Mouse (Mus musculus): Measurements from ENCODE around the gene Nqo1. TPM values are rescaled to one million over a fixed set of nuclear protein-coding genes. Genes with fewer than 3 reads are reported as not detected.
A peak's percentile ranks its signal among the peaks of the same experiment; 100 is the strongest.

The Nqo1 gene
- total and polyA plus RNA-seq, 3 experiments = 0.94 to 23.8 (median 1.9) TPM

- H3K79me2 ChIP-seq (replicated peaks; ENCODE audit: control insufficient read depth, extremely low read depth, insufficient read depth, poor library complexity, severe bottlenecking) = no peaks in the 10 kb centered on the region; the same call in 1 of the 2 replicates
- peak overlapping the region; percentile 77 for H3K4me2 ChIP-seq (ENCODE audit: insufficient read depth, low read depth, poor library complexity, severe bottlenecking)
- in situ Hi-C loops (cut with MboI; ENCODE audit: low pct_ligation_motif_present, low pct_unique_long_range_greater_than_20kb, low sequenced_read_pairs) (no loop called here), dilution Hi-C loops (cut with MboI; ENCODE audit: extremely low pct_ligation_motif_present, extremely low pct_unique_long_range_greater_than_20kb, low sequenced_read_pairs) (no loop called here)
- no peaks in the 10 kb centered on the region for H3K9me3 ChIP-seq (replicated peaks; ENCODE audit: low read length)
- peaks cover 13 to 37% of the 10 kb centered on the region in 2 experiments for H3K4me1 ChIP-seq (ENCODE audit: control insufficient read depth in 1 of 2, insufficient read depth in 2 of 2)
- H3K27me3 ChIP-seq (replicated peaks) = no peaks in the 10 kb centered on the region
- TF ChIP-seq UBTF (IDR thresholded peaks at IDR 0.05; ENCODE audit: low read depth, low read length) (no peak), JUND (conservative IDR thresholded peaks at IDR 0.05; ENCODE audit: low read depth, low read length) (no peak), EP300 (IDR thresholded peaks at IDR 0.05; ENCODE audit: low read length) (no peak), USF1 (IDR thresholded peaks at IDR 0.05; ENCODE audit: low read depth, low read length) (no peak), BHLHE40 (IDR thresholded peaks at IDR 0.05; ENCODE audit: low read depth, low read length) (peak; percentile 30; the same call in 1 of the 2 replicates), ZC3H11A (IDR thresholded peaks at IDR 0.05; ENCODE audit: low read depth, low read length) (no peak), ELF1 (IDR thresholded peaks at IDR 0.05; ENCODE audit: low read depth, low read length) (no peak), TCF12 (IDR thresholded peaks at IDR 0.05; ENCODE audit: low read depth, low read length) (0 out of 2 replicates have a peak, but pooled peaks have one; percentile 8), CHD1 (IDR thresholded peaks at IDR 0.05; ENCODE audit: low read depth, low read length) (no peak), ZMIZ1 (IDR thresholded peaks at IDR 0.05; ENCODE audit: low read depth, low read length) (no peak), CTCF (conservative IDR thresholded peaks at IDR 0.05 in 1 of 2, IDR thresholded peaks at IDR 0.05 in 1 of 2; ENCODE audit: low read depth in 2 of 2, low read length in 2 of 2) (no peak), RAD21 (IDR thresholded peaks at IDR 0.05; ENCODE audit: low read depth, low read length) (no peak), IRF4 (IDR thresholded peaks at IDR 0.05; ENCODE audit: low read depth, low read length) (no peak), USF2 (conservative IDR thresholded peaks at IDR 0.05; ENCODE audit: low read depth, low read length) (no peak)
- H3K4me3 ChIP-seq (replicated peaks in 1 of 3; ENCODE audit: low read depth in 2 of 3, low read length in 2 of 3, poor library complexity in 1 of 3) = no peak overlapping the region
- H3K9ac ChIP-seq (ENCODE audit: insufficient read depth, low read depth) = no peak overlapping the region
- H3K27ac ChIP-seq (ENCODE audit: insufficient read depth, low read depth) = peak overlapping the region; percentile 32; the same call in 1 of the 2 replicates
- DNase-seq (ENCODE audit: extremely low read depth) = no peak
- H3K36me3 ChIP-seq (replicated peaks in 1 of 2; ENCODE audit: control insufficient read depth in 1 of 2, insufficient read depth in 1 of 2, low read length in 1 of 2) = peaks cover 0 to 12% of the 10 kb centered on the region in 2 experiments
Observed at GRCm38 (mm10) chr8:107437711-107438110, 34.7 kb upstream of the Nqo1 start.

- H3K36me3 ChIP-seq (replicated peaks in 1 of 2; ENCODE audit: control insufficient read depth in 1 of 2, insufficient read depth in 1 of 2, low read length in 1 of 2) = peaks cover 0 to 11% of the 10 kb centered on the region in 2 experiments
- peaks cover 13 to 37% of the 10 kb centered on the region in 2 experiments for H3K4me1 ChIP-seq (ENCODE audit: control insufficient read depth in 1 of 2, insufficient read depth in 2 of 2)
- peak overlapping the region; percentile 87 to 92 (median 89) for H3K4me3 ChIP-seq (replicated peaks in 1 of 3; ENCODE audit: low read depth in 2 of 3, low read length in 2 of 3, poor library complexity in 1 of 3)
- peak overlapping the region; percentile 91 for H3K9ac ChIP-seq (ENCODE audit: insufficient read depth, low read depth)
- H3K27ac ChIP-seq (ENCODE audit: insufficient read depth, low read depth) = peak overlapping the region; percentile 65; the same call in 1 of the 2 replicates
- peak; percentile 55 for DNase-seq (ENCODE audit: extremely low read depth)
- dilution Hi-C loops (cut with MboI; ENCODE audit: extremely low pct_ligation_motif_present, extremely low pct_unique_long_range_greater_than_20kb, low sequenced_read_pairs) (no loop called here), in situ Hi-C loops (cut with MboI; ENCODE audit: low pct_ligation_motif_present, low pct_unique_long_range_greater_than_20kb, low sequenced_read_pairs) (no loop called here)
- H3K79me2 ChIP-seq (replicated peaks; ENCODE audit: control insufficient read depth, extremely low read depth, insufficient read depth, poor library complexity, severe bottlenecking) = no peaks in the 10 kb centered on the region; the same call in 1 of the 2 replicates
- H3K27me3 ChIP-seq (replicated peaks) = no peaks in the 10 kb centered on the region
- H3K9me3 ChIP-seq (replicated peaks; ENCODE audit: low read length) = no peaks in the 10 kb centered on the region
- H3K4me2 ChIP-seq (ENCODE audit: insufficient read depth, low read depth, poor library complexity, severe bottlenecking) = peak overlapping the region; percentile 77
- TF ChIP-seq IRF4 (IDR thresholded peaks at IDR 0.05; ENCODE audit: low read depth, low read length) = no peak
- peak; percentile 58; the same call in 1 of the 2 replicates for TF ChIP-seq ETS1 (conservative IDR thresholded peaks at IDR 0.05; ENCODE audit: low read depth, low read length)
- no peak for TF ChIP-seq MEF2A (IDR thresholded peaks at IDR 0.05; ENCODE audit: borderline replicate concordance, low read depth, low read length)
- no peak for TF ChIP-seq MAFK (IDR thresholded peaks at IDR 0.05; ENCODE audit: insufficient replicate concordance, low read length)
- TF ChIP-seq ZNF384 (IDR thresholded peaks at IDR 0.05; ENCODE audit: low read depth, low read length) = peak; percentile 78
- no peak for TF ChIP-seq CHD1 (IDR thresholded peaks at IDR 0.05; ENCODE audit: low read depth, low read length)
- TF ChIP-seq SMC3 (IDR thresholded peaks at IDR 0.05; ENCODE audit: low read depth, low read length) = no peak
- TF ChIP-seq POLR2AphosphoS2 (IDR thresholded peaks at IDR 0.05; ENCODE audit: low read depth, low read length) = no peak
- TF ChIP-seq PAX5 (IDR thresholded peaks at IDR 0.05; ENCODE audit: low read length) = no peak
- TF ChIP-seq ZC3H11A (IDR thresholded peaks at IDR 0.05; ENCODE audit: low read depth, low read length) = no peak
- no peak for TF ChIP-seq MYC (IDR thresholded peaks at IDR 0.05; ENCODE audit: low read depth, low read length)
- TF ChIP-seq POLR2A (IDR thresholded peaks at IDR 0.05; ENCODE audit: low read depth, low read length) = no peak
- TF ChIP-seq RAD21 (IDR thresholded peaks at IDR 0.05; ENCODE audit: low read depth, low read length) = no peak
- TF ChIP-seq GABPA (IDR thresholded peaks at IDR 0.05; ENCODE audit: insufficient replicate concordance, low read depth, low read length) = no peak
- TF ChIP-seq E2F4 (IDR thresholded peaks at IDR 0.05; ENCODE audit: insufficient replicate concordance, low read depth, low read length) = no peak
- no peak for TF ChIP-seq NELFE (IDR thresholded peaks at IDR 0.05; ENCODE audit: low read depth, low read length)
- TF ChIP-seq JUND (conservative IDR thresholded peaks at IDR 0.05; ENCODE audit: low read depth, low read length) = no peak
- no peak for TF ChIP-seq RCOR1 (conservative IDR thresholded peaks at IDR 0.05; ENCODE audit: low read depth, low read length)
- peak; percentile 63; the same call in 1 of the 2 replicates for TF ChIP-seq SIN3A (IDR thresholded peaks at IDR 0.05; ENCODE audit: low read length)
- TF ChIP-seq UBTF (IDR thresholded peaks at IDR 0.05; ENCODE audit: low read depth, low read length) = no peak
- TF ChIP-seq MXI1 (IDR thresholded peaks at IDR 0.05; ENCODE audit: low read depth, low read length) = no peak
- no peak; the same call in 1 of the 2 replicates for TF ChIP-seq ELF1 (IDR thresholded peaks at IDR 0.05; ENCODE audit: low read depth, low read length)
- no peak for TF ChIP-seq KAT2A (IDR thresholded peaks at IDR 0.05; ENCODE audit: insufficient replicate concordance, low read length)
- no peak for TF ChIP-seq CHD2 (IDR thresholded peaks at IDR 0.05; ENCODE audit: low read length)
- peak; percentile 44 for TF ChIP-seq USF2 (conservative IDR thresholded peaks at IDR 0.05; ENCODE audit: low read depth, low read length)
- TF ChIP-seq USF1 (IDR thresholded peaks at IDR 0.05; ENCODE audit: low read depth, low read length) = peak; percentile 41
Observed at GRCm38 (mm10) chr8:107436841-107437421, 33.9 kb upstream of the Nqo1 start.

All from CH12.LX (cell line).